Mouse (Mus musculus) small intestine, adult 2 months (tissue): ENCODE measurements at regions not wholly inside any gene's neighbourhood (a gene's known extent, or its start where the extent isn't known, plus 50 kb on each side); places are given as distances from the start of the nearest gene placed in this dataset.

ENCODE experiments used
- CTCF ChIP-seq: fragments of 200-500 bp; IDR thresholded peaks from 2 replicates; pipeline ENCODE4 v1.5.1; 2012; ENCODE audit warnings: low read depth, mild to moderate bottlenecking, control low read depth, inconsistent platforms, low read length, moderate library complexity, mixed read lengths; ENCODE audit not compliant: insufficient replicate concordance, insufficient read length; ENCODE audit errors: extremely low read depth
- POLR2A ChIP-seq: fragments of 200-500 bp; IDR thresholded peaks from 2 replicates; pipeline ENCODE4 v1.6.1; 2012; ENCODE audit warnings: low read depth, mild to moderate bottlenecking, control low read depth, inconsistent platforms, low read length, moderate library complexity

DNA sequence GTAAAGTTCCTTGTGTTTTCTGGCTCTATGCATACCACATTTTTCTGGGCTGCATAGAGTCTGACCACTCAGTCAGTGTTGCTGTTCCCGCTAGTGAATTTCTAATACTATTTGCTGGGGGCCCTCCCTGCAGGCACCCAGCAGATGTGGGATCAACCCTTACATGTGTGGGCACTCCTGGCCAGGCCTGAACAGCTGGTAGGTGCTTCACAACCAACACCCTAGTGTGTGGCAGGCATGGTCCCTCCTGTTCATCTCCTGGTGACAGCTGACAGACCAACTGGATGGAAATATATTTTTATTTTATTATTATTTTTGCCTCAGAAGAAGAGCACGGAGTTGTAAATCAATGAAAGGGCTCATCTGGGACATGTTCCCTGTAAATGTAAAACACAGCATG lies 154.4 kb upstream of the Sulf2 start:
- TF ChIP-seq POLR2A: no peak
- TF ChIP-seq CTCF: no peak
